Mouse (Mus musculus): ENCODE results near the gene Mpg. TPM values are rescaled to one million over a fixed set of nuclear protein-coding genes. Genes with fewer than 3 reads are reported as not detected.

The Mpg gene
- 34.2 and 36.3 TPM in 2 replicates for polyA plus RNA-seq (2016; fragmentation: Nextera tagmentation; extraction: Ambion mirVana)

DNA sequence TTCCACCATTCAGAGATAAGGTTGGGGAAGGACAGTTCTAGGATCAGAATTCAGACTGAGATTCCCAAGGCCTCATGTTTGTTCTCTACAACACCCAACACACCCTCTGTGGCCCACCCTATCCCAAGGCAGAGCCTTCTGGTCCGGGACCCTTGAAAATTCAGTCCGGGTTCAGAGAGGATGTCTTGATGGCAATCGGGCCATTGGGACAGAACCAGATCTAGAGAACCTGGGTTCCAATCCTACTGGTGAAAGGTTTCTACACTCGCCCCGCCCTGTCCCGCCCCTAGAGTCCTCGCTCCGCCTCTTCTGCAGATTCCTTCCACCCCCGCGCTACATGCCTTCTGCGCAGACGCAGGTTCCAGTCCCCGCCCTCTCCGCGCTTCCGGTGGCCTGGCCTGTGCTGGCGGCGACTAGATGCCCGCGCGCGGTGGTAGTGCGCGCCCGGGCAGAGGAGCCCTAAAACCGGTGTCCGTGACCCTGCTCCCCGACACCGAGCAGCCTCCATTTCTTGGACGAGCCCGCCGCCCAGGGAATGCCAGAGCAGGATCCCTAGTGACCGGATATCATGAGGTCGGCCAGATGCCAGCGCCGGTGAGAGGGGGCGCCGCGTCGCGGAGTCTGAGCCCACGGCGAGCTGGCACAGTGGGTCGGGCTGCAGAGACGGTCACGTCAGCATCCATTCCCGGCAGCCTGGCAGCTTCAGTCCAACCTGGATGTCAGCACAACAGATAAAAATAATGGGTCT, at the start of gene Mpg:
TSS of gene Mpg (plus strand) at position 382 of the 748 bp plus-strand sequence.
- Histone ChIP-seq H3K27ac (peak within 1 kb of the TSS; percentile 95), H3K4me1 (replicated peaks) (peaks cover 55% of the 10 kb centered on the region), H3K4me3 (peak within 1 kb of the TSS; percentile 83), H3K36me3 (peaks cover 35% of the 10 kb centered on the region), H3K27me3 (ENCODE audit: insufficient read depth, poor library complexity, severe bottlenecking) (peaks cover 28% of the 10 kb centered on the region), H3K9me3 (no peaks in the 10 kb centered on the region)
- WGBS, result 4% methylated on average over 47 of the region's 47 CpGs
- peak; percentile 89 for DNase-seq (ENCODE audit: low spot score)

DNA sequence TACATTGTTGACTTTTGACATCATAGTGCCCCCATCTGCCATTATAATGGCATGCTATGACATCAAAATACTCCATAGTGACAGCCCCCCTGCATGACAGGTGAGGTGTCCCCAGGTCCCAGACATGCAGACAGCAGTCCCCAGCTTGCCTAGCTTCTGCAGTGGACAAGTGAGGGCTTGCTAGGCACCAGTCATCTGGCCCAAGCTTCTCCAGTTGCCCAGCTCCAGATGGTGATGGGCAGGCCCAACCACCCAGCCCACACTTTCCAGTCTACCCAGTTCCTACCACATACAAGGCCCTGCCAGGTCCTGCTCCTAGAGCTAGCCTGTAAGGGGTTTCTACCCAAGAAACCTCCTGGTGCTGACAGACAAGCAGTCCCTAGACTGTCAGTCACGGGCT, 47.8 kb upstream of the Mpg start:
- Histone ChIP-seq H3K9me3 (0 out of 2 replicates have a peak, but pooled peaks cover 3% of the 10 kb centered on the region), H3K36me3 (no peaks in the 10 kb centered on the region), H3K27ac (no peak overlapping the region), H3K27me3 (ENCODE audit: insufficient read depth, poor library complexity, severe bottlenecking) (peaks cover 4% of the 10 kb centered on the region; the same call in 1 of the 2 replicates), H3K4me3 (no peak overlapping the region), H3K4me1 (replicated peaks) (no peaks in the 10 kb centered on the region)
- no peak for DNase-seq (ENCODE audit: low spot score)
- WGBS, result 74% methylated on average over 1 of the region's 1 CpGs

DNA sequence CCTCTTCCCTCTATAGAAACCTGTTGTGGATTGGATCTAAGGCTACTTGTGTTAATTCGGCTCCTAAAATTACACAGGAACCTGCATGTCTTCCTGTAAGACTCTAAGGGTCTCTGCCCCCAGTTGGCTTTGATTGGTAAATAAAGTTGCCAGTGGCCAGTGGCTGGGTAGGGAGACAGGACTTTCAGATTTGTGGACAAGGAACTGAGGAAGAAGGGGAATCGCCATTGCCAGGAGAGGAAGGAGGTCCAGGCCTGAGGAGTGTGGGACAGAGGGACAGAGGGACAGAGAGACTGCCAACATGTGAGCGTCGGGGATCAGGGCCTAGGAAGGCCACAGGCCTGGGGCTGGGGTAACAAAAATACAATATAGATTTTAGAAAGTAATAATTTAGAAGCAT, 45.1 kb upstream of the Mpg start:
- H3K4me1 ChIP-seq (replicated peaks), result no peaks in the 10 kb centered on the region
- H3K4me3 ChIP-seq, result no peak overlapping the region
- H3K36me3 ChIP-seq, result no peaks in the 10 kb centered on the region
- no peak for DNase-seq (ENCODE audit: low spot score)
- 74% methylated on average over 4 of the region's 4 CpGs for WGBS
- 0 out of 2 replicates have a peak, but pooled peaks cover 3% of the 10 kb centered on the region for H3K9me3 ChIP-seq
- H3K27me3 ChIP-seq (ENCODE audit: insufficient read depth, poor library complexity, severe bottlenecking), result peaks cover 4% of the 10 kb centered on the region; the same call in 1 of the 2 replicates
- no peak overlapping the region for H3K27ac ChIP-seq

- Histone ChIP-seq H3K27ac (no peak overlapping the region), H3K27me3 (ENCODE audit: insufficient read depth, poor library complexity, severe bottlenecking) (peaks cover 4% of the 10 kb centered on the region; the same call in 1 of the 2 replicates), H3K9me3 (0 out of 2 replicates have a peak, but pooled peaks cover 3% of the 10 kb centered on the region), H3K36me3 (no peaks in the 10 kb centered on the region), H3K4me1 (replicated peaks) (no peaks in the 10 kb centered on the region), H3K4me3 (no peak overlapping the region)
- DNase-seq (ENCODE audit: low spot score), result peak; percentile 76
- WGBS, result 51% methylated on average over 25 of the region's 25 CpGs
These were observed 44.1 kb upstream of the Mpg start for GRCm38 (mm10) chr11:32181973-32182868.

DNA sequence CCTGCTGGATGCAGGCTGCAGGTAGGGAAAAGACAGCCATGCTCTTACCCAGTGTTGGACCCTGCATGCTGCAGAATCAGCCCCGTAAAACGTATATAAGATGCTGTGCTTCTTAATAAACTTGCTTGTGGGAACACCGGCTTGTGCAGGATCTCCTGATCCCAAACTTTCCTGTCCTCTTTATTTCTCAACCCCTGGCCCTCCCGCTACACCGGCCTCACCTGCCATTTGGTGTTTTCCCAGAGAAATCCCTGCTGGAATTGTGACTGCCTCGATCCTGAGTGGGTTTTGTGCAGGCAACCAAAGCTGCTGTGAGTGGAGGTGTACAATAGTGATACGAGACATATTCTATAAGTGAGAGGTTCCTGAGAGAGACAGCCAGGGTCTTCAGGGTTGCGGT, 41.8 kb upstream of the Mpg start:
- H3K4me1 ChIP-seq (replicated peaks), result no peaks in the 10 kb centered on the region
- H3K36me3 ChIP-seq, result no peaks in the 10 kb centered on the region
- DNase-seq (ENCODE audit: low spot score), result no peak
- H3K27ac ChIP-seq, result no peak overlapping the region
- H3K4me3 ChIP-seq, result no peak overlapping the region
- no peaks in the 10 kb centered on the region for H3K9me3 ChIP-seq
- 92% methylated on average over 8 of the region's 8 CpGs for WGBS
- peaks cover 4% of the 10 kb centered on the region; the same call in 1 of the 2 replicates for H3K27me3 ChIP-seq (ENCODE audit: insufficient read depth, poor library complexity, severe bottlenecking)

GRCm38 (mm10) chr11:32186031-32186430, 40.3 kb upstream of the Mpg start:
- Histone ChIP-seq H3K36me3 (no peaks in the 10 kb centered on the region), H3K4me3 (no peak overlapping the region), H3K4me1 (replicated peaks) (peaks cover 15% of the 10 kb centered on the region), H3K27ac (no peak overlapping the region), H3K9me3 (no peaks in the 10 kb centered on the region), H3K27me3 (ENCODE audit: insufficient read depth, poor library complexity, severe bottlenecking) (peaks cover 4% of the 10 kb centered on the region; the same call in 1 of the 2 replicates)
- WGBS, result 83% methylated on average over 3 of the region's 3 CpGs
- no peak for DNase-seq (ENCODE audit: low spot score)

GRCm38 (mm10) chr11:32187256-32187655, 39.0 kb upstream of the Mpg start:
- Histone ChIP-seq H3K4me3 (no peak overlapping the region), H3K27me3 (ENCODE audit: insufficient read depth, poor library complexity, severe bottlenecking) (no peaks in the 10 kb centered on the region; the same call in 1 of the 2 replicates), H3K9me3 (no peaks in the 10 kb centered on the region), H3K36me3 (no peaks in the 10 kb centered on the region), H3K27ac (no peak overlapping the region), H3K4me1 (replicated peaks) (peaks cover 16% of the 10 kb centered on the region)
- WGBS, result 86% methylated on average over 4 of the region's 4 CpGs
- DNase-seq (ENCODE audit: low spot score), result no peak

GRCm38 (mm10) chr11:32188881-32189280, 37.4 kb upstream of the Mpg start:
- Histone ChIP-seq H3K4me3 (no peak overlapping the region), H3K4me1 (replicated peaks) (peaks cover 22% of the 10 kb centered on the region), H3K9me3 (no peaks in the 10 kb centered on the region), H3K27ac (no peak overlapping the region), H3K36me3 (no peaks in the 10 kb centered on the region), H3K27me3 (ENCODE audit: insufficient read depth, poor library complexity, severe bottlenecking) (no peaks in the 10 kb centered on the region)
- no peak for DNase-seq (ENCODE audit: low spot score)
- WGBS, result 85% methylated on average over 12 of the region's 12 CpGs

DNA sequence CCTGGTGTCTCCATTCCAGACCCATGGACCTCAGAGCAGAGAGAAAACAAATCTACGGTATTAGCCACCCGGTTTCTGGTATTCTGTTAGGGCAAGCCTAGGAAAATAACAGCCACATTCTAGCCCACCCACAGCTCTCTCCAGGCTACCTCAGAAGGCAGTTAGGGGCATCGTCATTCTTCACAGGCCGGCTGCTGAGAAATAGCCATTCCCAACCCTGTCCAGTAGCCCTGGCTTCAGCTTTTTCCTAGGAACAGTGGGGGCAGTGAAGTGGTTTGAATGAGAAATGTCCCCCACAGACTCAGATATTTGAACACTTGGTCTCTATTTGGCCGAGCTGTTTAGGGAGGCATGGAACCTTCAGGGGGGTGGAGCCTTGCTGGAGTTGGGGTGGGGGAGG, 36.9 kb upstream of the Mpg start:
- no peak for DNase-seq (ENCODE audit: low spot score)
- H3K4me1 ChIP-seq (replicated peaks), result peaks cover 28% of the 10 kb centered on the region
- no peak overlapping the region for H3K27ac ChIP-seq
- no peaks in the 10 kb centered on the region for H3K27me3 ChIP-seq (ENCODE audit: insufficient read depth, poor library complexity, severe bottlenecking)
- no peak overlapping the region for H3K4me3 ChIP-seq
- no peaks in the 10 kb centered on the region for H3K9me3 ChIP-seq
- H3K36me3 ChIP-seq, result no peaks in the 10 kb centered on the region
- 56% methylated on average over 5 of the region's 5 CpGs for whole genome bisulfite sequencing

DNA sequence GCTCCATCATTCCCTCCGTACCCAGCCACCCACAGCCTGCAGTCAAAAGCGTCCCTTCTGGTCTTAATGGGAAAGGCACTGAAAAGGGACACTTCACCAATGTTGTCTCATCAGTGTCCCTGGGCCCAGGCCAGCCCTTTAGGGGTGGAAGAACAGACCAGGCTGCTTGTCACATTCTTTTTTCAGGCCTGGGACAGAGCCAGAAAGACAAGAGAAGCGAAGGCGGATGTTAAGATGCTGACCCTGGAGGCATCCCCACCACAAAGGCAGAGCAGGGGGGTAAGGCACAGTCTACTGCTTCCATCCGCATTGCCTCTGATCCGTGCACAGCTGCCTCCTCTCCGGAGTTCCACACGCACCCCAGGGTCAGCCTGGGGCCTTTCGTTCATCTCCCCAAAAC, 36.2 kb upstream of the Mpg start:
- no peaks in the 10 kb centered on the region for H3K9me3 ChIP-seq
- no peaks in the 10 kb centered on the region for H3K36me3 ChIP-seq
- DNase-seq (ENCODE audit: low spot score), result no peak
- 79% methylated on average over 9 of the region's 9 CpGs for WGBS
- H3K27ac ChIP-seq, result no peak overlapping the region
- H3K4me1 ChIP-seq (replicated peaks), result peaks cover 32% of the 10 kb centered on the region
- no peaks in the 10 kb centered on the region for H3K27me3 ChIP-seq (ENCODE audit: insufficient read depth, poor library complexity, severe bottlenecking)
- no peak overlapping the region for H3K4me3 ChIP-seq

- H3K4me3 ChIP-seq, result no peak overlapping the region
- no peaks in the 10 kb centered on the region for H3K36me3 ChIP-seq
- no peak for DNase-seq (ENCODE audit: low spot score)
- WGBS, result 79% methylated on average over 13 of the region's 13 CpGs
- peaks cover 38% of the 10 kb centered on the region for H3K4me1 ChIP-seq (replicated peaks)
- H3K9me3 ChIP-seq, result no peaks in the 10 kb centered on the region
- H3K27ac ChIP-seq, result 0 out of 2 replicates have a peak overlapping the region, but pooled peaks have one; percentile 0
- no peaks in the 10 kb centered on the region for H3K27me3 ChIP-seq (ENCODE audit: insufficient read depth, poor library complexity, severe bottlenecking)
These were observed 35.6 kb upstream of the Mpg start for GRCm38 (mm10) chr11:32190603-32191110.

DNA sequence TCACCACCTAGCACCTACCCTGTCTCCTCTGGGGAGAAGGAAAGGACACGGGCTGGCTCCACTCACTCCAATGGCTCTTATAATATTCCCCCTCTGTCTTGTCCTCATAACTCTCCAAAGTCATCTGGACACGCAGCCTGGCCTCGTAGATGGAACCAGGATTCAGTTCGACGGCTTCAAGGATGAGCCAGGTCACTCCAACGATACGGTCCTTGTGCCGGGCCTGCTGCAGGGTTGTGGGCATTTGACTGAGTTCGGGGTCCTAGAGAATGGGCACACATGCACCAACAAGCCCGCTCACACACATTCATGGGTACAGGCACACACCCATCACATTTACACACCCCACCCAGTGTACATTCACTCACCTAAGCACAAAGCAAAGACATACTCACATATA, 33.1 kb upstream of the Mpg start:
- H3K9me3 ChIP-seq, result no peaks in the 10 kb centered on the region
- no peak overlapping the region for H3K27ac ChIP-seq
- no peaks in the 10 kb centered on the region for H3K36me3 ChIP-seq
- H3K4me1 ChIP-seq (replicated peaks), result peaks cover 48% of the 10 kb centered on the region
- 93% methylated on average over 10 of the region's 10 CpGs for WGBS
- H3K4me3 ChIP-seq, result no peak overlapping the region
- DNase-seq (ENCODE audit: low spot score), result no peak
- H3K27me3 ChIP-seq (ENCODE audit: insufficient read depth, poor library complexity, severe bottlenecking), result 0 out of 2 replicates have a peak, but pooled peaks cover 4% of the 10 kb centered on the region

Data from hindbrain, embryonic 10.5 days (tissue).